Mouse (Mus musculus) bone marrow macrophage, adult 2 months (primary cell): Measurements from ENCODE around the gene Josd1.

Experiments used
- CTCF ChIP-seq: IDR thresholded peaks from 2 replicates; pipeline ENCODE4 v1.5.1; 2012; ENCODE audit warnings: low read depth, mild to moderate bottlenecking, low read length, moderate library complexity
- POLR2A ChIP-seq: IDR thresholded peaks from 2 replicates; pipeline ENCODE4 v1.6.1; 2012; ENCODE audit warnings: mild to moderate bottlenecking, low read depth, low read length, borderline replicate concordance

- no peak for TF ChIP-seq POLR2A
- TF ChIP-seq CTCF, result no peak
Measured at GRCm38 (mm10) chr15:79693740-79694139, 6.0 kb upstream of the Josd1 start.
